Mouse (Mus musculus) brain, adult 2 months (tissue): ENCODE measurements around the gene Dnaic1.

Experiments
- DNase-seq: peaks from one replicate; pipeline ENCODE4 v3.0.0; 2011; ENCODE audit warnings: low read depth, low spot score

The Dnaic1 gene

DNA sequence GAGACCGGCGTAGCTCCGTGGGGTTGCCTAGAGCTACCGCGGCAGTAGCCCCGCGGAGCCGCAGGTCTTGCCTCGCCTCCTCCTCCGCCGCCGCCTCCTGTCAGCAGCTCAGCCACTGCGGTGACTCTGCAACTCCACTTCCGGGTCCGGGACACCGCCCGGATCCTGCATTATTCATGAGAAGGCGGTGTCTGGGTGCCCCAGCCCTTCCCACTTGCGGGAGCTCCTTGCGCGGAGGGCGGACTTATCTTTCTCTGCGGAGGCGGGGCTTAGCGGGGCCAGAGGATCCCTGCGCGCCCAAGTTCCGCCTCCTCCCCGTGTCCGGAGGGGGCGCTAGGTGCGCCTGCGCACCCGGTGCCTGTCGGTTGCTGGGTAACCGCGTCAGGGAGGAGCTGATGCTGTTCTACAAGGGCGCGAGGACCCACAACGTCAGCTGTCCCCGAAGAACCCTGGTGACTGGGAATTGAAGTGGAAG lies at the start of gene Dnaic1, which contains the start of gene Fam219a:
TSS of gene Dnaic1 (plus strand) at position 365 of the 475 bp plus-strand sequence.
TSS of gene Fam219a (minus strand) at position 128 of the 475 bp plus-strand sequence.
- peak; percentile 100 for DNase-seq

GRCm38 (mm10) chr4:41520641-41521040 lies 48.9 kb upstream of the Dnaic1 start:
- DNase-seq: no peak

GRCm38 (mm10) chr4:41522136-41522535 lies 47.4 kb upstream of the Dnaic1 start:
- no peak for DNase-seq

- DNase-seq: peak; percentile 87
These were observed 46.8 kb upstream of the Dnaic1 start for GRCm38 (mm10) chr4:41522788-41523187.

- no peak for DNase-seq
These were observed 45.7 kb upstream of the Dnaic1 start for GRCm38 (mm10) chr4:41523839-41524238.

DNA sequence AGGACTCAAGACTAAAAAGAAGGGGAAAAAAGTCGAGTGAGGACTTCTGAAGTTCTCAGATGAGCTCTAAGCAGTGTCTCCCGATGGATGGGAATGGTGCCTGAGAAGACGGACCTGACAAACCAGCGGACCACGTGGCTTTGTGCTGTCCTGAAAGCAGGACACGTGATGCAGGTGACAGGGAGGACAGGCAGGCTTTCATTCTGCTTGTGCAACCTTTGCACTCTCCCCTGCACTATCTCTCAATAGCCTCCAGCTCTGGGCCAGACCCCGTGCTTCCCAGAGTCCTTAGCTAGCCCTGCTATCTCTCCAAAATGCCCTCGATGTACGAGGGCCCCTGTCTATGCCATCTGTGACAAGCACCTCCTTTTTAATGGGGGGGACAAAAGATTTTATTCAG lies 44.7 kb upstream of the Dnaic1 start:
- no peak for DNase-seq

DNA sequence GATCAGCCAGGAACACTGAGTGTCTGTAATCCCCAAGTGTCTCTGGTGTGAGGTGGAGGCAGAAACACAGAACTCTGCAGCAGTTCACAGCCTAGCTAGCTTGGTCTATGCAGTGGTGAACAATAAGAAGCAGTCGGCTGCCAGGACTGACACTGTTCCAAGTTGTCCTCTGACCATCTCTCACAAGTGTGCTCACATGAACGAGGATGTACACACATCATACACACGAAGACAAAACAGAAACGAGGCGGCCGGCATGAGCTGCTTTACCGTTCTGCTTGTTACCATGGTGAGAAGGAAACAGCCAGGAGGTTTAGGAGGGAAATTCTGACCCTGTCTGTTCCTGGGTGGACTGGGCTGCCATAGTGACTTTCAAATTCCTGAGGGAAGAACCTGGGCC lies 43.0 kb upstream of the Dnaic1 start:
- DNase-seq: no peak

DNA sequence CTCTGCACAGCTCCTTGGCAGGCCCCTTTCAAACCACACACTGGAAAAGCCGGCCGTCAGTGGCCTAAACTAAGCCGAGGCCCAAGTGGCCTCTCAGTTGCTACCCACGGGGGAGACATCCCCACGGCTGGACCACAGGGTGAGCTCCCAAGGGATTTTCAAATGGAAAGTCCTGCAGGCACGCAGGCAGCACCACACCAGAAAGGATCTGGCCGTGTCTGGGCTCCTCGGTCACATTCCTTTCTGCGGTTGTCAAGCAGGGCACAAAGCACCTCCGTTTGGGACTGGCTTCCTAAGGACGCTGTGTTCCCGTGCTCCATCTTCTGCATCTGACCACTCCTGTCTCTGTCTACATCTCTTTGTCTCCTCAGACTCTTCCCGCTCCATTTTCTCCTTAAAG lies 42.5 kb upstream of the Dnaic1 start:
- no peak for DNase-seq

DNA sequence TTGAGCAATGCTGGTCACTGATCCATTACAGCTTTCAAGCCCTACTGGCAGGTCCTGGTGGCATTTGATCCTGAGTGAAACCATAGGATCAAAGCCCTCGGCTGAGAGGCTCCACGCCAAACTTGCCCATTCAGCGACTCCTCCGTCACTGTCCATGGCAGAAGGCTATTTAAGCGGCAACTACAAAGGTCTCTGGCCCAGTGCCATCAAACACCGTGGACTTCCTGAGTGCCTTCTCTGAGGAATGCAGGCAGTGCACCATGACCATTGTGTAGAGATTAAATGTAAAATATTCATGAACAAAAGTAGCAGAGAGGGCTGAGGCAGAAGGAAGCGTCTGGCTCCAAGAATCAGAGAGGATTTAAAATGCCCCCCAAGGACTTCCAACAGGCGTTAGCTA lies 41.6 kb upstream of the Dnaic1 start:
- peak; percentile 79 for DNase-seq

GRCm38 (mm10) chr4:41532420-41532819 lies 37.2 kb upstream of the Dnaic1 start:
- DNase-seq: no peak

- no peak for DNase-seq
These were observed 34.7 kb upstream of the Dnaic1 start for GRCm38 (mm10) chr4:41534866-41535265.

DNA sequence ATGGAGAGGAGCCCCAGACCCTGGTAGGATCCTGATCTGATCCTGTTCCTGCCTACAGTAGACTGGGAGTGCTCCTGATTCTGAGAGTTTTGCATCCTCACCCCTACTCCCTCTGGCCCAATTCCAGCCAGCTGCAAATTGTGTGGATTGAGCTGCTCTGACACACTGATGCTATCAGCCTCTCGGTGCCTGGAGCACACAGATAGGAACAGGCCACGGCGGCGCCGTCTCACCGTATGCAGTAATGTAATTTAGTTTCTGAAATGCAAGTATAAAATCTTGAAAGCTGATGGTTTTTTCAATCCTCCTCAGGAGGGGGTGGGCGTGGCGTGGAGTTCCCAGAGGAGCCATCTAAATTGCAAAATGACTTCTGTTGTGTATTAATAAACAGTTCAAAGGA lies 27.4 kb upstream of the Dnaic1 start:
- no peak for DNase-seq

DNA sequence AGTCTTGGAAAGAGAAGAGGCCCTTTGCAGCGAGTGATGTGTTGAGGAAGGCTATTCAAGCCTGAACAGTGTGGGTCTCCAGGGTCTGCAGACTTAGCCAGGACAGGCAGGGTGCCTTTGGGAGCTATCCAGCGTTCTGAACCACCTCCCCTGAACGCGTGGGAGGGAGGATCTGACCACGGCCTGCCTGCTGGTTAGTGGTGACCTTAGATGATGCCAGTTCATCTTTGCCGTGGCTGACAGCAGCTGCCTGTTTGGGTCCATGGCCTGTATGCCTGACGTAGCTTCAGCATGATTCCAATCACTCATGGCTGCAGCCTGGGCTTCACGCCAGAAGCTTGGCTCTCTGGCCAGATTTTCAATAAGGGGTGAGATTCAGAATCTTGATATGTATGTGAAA lies 23.6 kb upstream of the Dnaic1 start:
- DNase-seq: peak; percentile 73

- no peak for DNase-seq
These were observed 22.5 kb upstream of the Dnaic1 start for GRCm38 (mm10) chr4:41547086-41547485.

DNA sequence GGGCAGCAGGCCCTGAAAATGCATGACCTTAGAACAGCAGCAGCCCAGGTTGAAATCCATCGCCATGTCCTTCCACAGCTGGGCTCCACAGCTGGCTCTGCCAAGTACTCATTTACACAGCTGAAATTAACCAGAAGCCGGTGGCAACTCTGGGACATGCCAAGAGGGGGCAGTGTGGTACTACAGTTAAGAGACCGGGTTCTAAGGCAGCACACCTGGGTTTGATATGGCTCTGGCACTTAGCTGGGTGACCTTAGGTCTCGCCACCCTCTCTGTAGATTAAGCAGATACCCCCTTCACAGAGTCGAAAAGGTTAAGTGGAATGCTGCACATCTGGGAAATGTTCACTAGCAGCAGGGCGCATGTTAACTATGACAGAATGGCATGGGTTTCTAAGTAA lies 17.0 kb upstream of the Dnaic1 start:
- peak; percentile 80 for DNase-seq

- DNase-seq: no peak
These were observed 16.5 kb upstream of the Dnaic1 start for GRCm38 (mm10) chr4:41553116-41553515.

DNA sequence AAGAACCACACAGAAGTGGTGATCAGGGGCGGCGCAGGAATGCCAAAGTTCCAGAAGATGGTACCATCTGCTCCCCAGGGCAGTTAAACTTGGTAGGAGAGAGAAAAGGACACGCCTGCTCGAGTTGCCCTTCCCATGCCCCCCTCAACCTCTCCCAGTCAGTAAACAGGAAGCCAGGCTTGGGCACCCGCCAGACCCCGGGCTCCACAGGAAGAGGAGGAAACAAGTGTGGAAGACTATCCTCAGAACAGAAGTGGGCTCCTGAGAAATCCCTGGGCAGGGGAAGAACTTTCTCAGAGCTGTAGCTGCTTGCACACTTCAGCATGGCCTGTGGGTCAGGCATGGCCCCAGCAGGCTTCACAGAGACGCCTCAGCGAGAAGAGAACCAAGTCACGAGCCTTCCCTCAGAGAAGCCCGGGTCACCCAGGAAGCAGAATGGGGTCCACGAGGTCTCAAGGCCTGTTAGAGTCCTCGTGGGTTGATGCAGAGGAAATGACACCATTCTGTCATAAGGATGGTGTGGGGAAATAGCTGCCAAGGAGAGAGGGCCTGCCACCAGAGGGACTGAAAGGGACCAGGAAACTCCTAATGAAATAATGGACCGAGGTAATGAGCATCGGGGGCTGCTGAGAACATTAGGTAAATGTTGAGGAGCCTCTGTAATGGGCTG lies 14.4 kb upstream of the Dnaic1 start:
- DNase-seq: no peak

- no peak for DNase-seq
These were observed 13.1 kb upstream of the Dnaic1 start for GRCm38 (mm10) chr4:41556311-41556953.

DNA sequence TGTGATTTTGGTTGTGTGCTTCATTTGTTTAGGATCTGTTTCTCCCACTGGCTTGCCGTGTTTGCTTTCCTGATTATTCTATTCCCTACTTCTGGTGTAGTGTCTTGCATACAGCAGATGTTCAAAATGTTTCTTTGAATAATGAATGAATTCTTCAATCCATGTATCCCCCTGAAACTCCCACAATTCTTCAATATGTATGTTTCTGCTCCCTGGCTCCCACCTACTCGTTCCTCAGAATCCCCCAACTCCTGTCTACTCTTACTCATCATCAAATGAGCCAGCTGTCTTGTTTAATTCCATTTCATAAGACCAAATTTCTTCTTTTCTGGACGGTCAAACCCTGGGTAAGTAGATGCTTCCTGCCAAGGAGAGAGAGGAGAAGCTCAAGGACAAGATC lies 12.5 kb upstream of the Dnaic1 start:
- DNase-seq: peak; percentile 62

GRCm38 (mm10) chr4:41563297-41563696 lies 6.3 kb upstream of the Dnaic1 start:
- DNase-seq: no peak

- DNase-seq: peak; percentile 87
These were observed 3.5 kb upstream of the Dnaic1 start for GRCm38 (mm10) chr4:41566123-41566522.

DNA sequence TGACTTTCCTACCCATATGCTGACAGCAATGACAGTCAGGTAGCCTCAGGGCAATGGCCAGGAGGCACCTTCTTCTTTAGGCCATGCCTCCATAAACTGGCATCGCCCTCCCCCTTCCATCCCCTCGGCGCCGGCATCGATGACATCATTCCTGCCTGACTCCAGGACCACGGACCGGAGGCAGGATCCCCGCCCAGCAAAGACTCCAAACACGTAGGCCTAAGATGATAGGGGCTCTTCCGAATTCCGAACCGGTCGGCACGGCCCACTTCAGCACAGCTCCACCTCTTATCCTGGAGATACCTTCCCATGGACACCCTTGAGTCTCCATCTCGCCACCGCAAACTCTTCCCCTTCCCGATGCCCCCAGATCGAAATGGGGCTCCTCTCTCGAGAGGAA lies 1.3 kb upstream of the Dnaic1 start:
- DNase-seq: peak; percentile 90
